Mouse (Mus musculus) liver, adult (tissue): Measurements from ENCODE around the gene Olfr1143.

Source experiments
- GATA4 ChIP-seq: IDR thresholded peaks from 2 replicates; pipeline ENCODE4 v1.6.1; 2014; ENCODE audit warnings: mild to moderate bottlenecking, low read length; ENCODE audit not compliant: insufficient replicate concordance

Gene Olfr1143

GRCm38 (mm10) chr2:87800292-87800691 lies at the start of gene Olfr1143:
Gene Olfr1143 (plus strand): TSS chr2:87800592.
- no peak for TF ChIP-seq GATA4

- no peak for TF ChIP-seq GATA4
Measured at GRCm38 (mm10) chr2:87753891-87754290, 46.5 kb upstream of the Olfr1143 start, which contains the start of gene Olfr1141. Gene Olfr1141 (minus strand): TSS chr2:87753991.

GRCm38 (mm10) chr2:87776143-87776542 lies 24.2 kb upstream of the Olfr1143 start:
- no peak for TF ChIP-seq GATA4

DNA sequence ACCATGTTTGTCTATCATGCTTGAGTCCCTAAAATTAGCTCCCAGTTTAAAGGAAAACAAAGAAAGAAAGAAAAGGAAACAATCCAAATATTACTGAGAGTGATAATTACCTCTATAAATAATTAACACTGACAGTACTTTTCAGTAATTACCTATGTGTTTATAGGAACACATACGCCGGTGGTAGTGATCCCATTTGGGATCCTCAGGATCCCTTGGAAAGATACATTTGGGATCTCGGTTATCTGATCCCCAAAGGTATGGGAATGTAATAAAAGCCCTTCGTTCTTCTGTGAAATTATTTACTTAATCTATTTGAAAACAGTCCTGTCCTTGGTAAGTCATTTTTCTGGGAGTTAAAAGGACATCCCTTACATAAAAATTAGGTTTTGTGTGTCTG lies 21.2 kb upstream of the Olfr1143 start, which contains the start of gene Olfr152:
Gene Olfr152, plus strand, starts transcription at position 301 of the 400 bp plus-strand sequence.
- TF ChIP-seq GATA4 = no peak

DNA sequence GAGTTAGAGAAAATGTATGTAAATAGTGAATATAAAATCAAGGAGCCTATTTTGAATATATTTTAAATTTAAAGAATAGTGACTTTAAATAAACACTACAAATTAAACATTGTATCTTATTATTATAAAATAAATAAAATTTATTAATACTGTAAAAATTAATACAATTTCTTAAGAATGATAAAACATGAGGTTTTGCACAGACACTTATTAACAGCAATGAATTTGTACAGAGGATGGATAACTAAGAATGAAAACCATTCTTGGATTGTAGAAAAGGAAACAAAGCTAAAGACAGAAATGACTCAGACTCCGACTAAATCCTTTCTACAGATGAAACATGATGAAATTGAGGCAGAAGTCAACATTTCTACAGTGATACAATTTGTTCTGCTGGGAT lies 9.1 kb downstream of the Olfr1143 start, which contains the start of gene Olfr1145:
Gene Olfr1145, plus strand, starts transcription at position 301 of the 400 bp plus-strand sequence.
- no peak for TF ChIP-seq GATA4

- TF ChIP-seq GATA4 = no peak
Measured at GRCm38 (mm10) chr2:87830233-87830632, 29.8 kb downstream of the Olfr1143 start, which contains the start of gene Olfr1148. Gene Olfr1148 (plus strand): TSS chr2:87830533.

DNA sequence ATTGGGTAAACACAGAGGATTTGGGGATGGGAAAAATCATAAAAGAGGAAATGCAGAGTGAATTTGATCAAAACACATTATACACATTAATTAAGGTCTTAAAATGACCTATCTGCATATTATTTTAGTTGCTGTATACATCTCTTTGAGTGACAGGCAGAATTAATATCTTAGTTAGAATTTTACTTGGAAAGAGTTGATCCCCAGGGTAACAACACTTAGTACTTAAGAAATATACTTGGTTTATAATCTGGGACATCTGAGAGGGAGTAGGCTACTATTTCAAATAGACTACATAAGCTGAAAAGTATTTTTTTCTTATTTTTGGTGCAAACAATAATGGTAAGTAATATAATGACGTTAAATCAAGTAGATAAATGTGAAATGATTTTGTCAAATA lies 43.3 kb downstream of the Olfr1143 start, which contains the start of gene Olfr1150-ps1:
Gene Olfr1150-ps1, plus strand, starts transcription at position 301 of the 400 bp plus-strand sequence.
- no peak for TF ChIP-seq GATA4
